Mouse (Mus musculus) NIH3T3 (cell line): ENCODE data around the gene Dda1.

Source experiments
- DNase-seq: peaks from one replicate; pipeline ENCODE4 v3.0.0-alpha.2; 2012; ENCODE audit warnings: low read depth

The Dda1 gene

GRCm38 (mm10) chr8:71496481-71496880, 27.5 kb downstream of the Dda1 start:
- peak; percentile 84 for DNase-seq

- no peak for DNase-seq
Measured at GRCm38 (mm10) chr8:71497077-71497645, 28.2 kb downstream of the Dda1 start.

GRCm38 (mm10) chr8:71497881-71498501, 29.0 kb downstream of the Dda1 start:
- DNase-seq: no peak

GRCm38 (mm10) chr8:71498816-71499690, 30.1 kb downstream of the Dda1 start:
- DNase-seq: no peak

GRCm38 (mm10) chr8:71504349-71504748, 35.4 kb downstream of the Dda1 start:
- no peak for DNase-seq

- peak; percentile 65 for DNase-seq
Measured at GRCm38 (mm10) chr8:71505326-71505725, 36.3 kb downstream of the Dda1 start.

- DNase-seq: peak; percentile 91
Measured at GRCm38 (mm10) chr8:71505979-71506378, 37.0 kb downstream of the Dda1 start.

GRCm38 (mm10) chr8:71507589-71508104, 38.6 kb downstream of the Dda1 start:
- no peak for DNase-seq

- peak; percentile 85 for DNase-seq
Measured at GRCm38 (mm10) chr8:71509316-71509715, 40.3 kb downstream of the Dda1 start.

- DNase-seq: no peak
Measured at GRCm38 (mm10) chr8:71511644-71512043, 42.6 kb downstream of the Dda1 start, which contains the start of gene Plvap. TSS of gene Plvap (minus strand) at chr8:71511752.

GRCm38 (mm10) chr8:71513018-71513754, 44.2 kb downstream of the Dda1 start:
- DNase-seq: no peak

- no peak for DNase-seq
Measured at GRCm38 (mm10) chr8:71515043-71515442, 46.0 kb downstream of the Dda1 start.

- DNase-seq: no peak
Measured at GRCm38 (mm10) chr8:71516786-71517185, 47.8 kb downstream of the Dda1 start.

GRCm38 (mm10) chr8:71519037-71519825, 50.2 kb downstream of the Dda1 start:
- peak; percentile 89 for DNase-seq

GRCm38 (mm10) chr8:71521634-71522033, 52.6 kb downstream of the Dda1 start:
- DNase-seq: peak; percentile 99

- no peak for DNase-seq
Measured at GRCm38 (mm10) chr8:71525226-71526050, 56.4 kb downstream of the Dda1 start, which contains the start of gene Ccdc194. TSS of gene Ccdc194 (minus strand) at chr8:71525711.
